Mouse (Mus musculus) hindbrain, embryonic 12.5 days (tissue): ENCODE results near the gene Pold4. TPM values are rescaled to one million over a fixed set of nuclear protein-coding genes. Genes with fewer than 3 reads are reported as not detected.
A peak's percentile ranks its signal among the peaks of the same experiment; 100 is the strongest.

Experiments used
- ATAC-seq: fragments of 200-750 bp; cut with Nextera tagmentation; 2 replicates; pipeline ENCODE4 v1.8.0; 2017; ENCODE audit warnings: moderate TSS enrichment; ENCODE audit not compliant: low FRiP score
- H3K27ac ChIP-seq: fragments of 300-500 bp; sonication (generic); 2 replicates; pipeline ENCODE4 v1.5.1; 2016; ENCODE audit warnings: mild to moderate bottlenecking
- H3K27me3 ChIP-seq: fragments of 300-500 bp; sonication (generic); 2 replicates; pipeline ENCODE4 v1.6.1; 2016; ENCODE audit warnings: mild to moderate bottlenecking
- H3K36me3 ChIP-seq: fragments of 300-500 bp; sonication (generic); 2 replicates; pipeline ENCODE4 v1.6.1; 2016; ENCODE audit warnings: mild to moderate bottlenecking
- H3K4me1 ChIP-seq: fragments of 300-500 bp; sonication (generic); 2 replicates; pipeline ENCODE4 v1.6.1; 2016
- H3K4me2 ChIP-seq: fragments of 300-500 bp; sonication (generic); replicated peaks from 2 replicates; pipeline ENCODE4 v1.6.1; 2016; ENCODE audit warnings: mild to moderate bottlenecking
- H3K4me3 ChIP-seq: fragments of 300-500 bp; sonication (generic); 2 replicates; pipeline ENCODE4 v1.5.1; 2016; ENCODE audit warnings: mild to moderate bottlenecking
- H3K9ac ChIP-seq: fragments of 300-500 bp; sonication (generic); 2 replicates; pipeline ENCODE4 v1.6.1; 2016; ENCODE audit warnings: mild to moderate bottlenecking, moderate library complexity
- H3K9me3 ChIP-seq: fragments of 300-500 bp; sonication (generic); replicated peaks from 2 replicates; pipeline ENCODE4 v1.6.1; 2016; ENCODE audit warnings: mild to moderate bottlenecking
- WGBS: fragments of 180-500 bp; shearing (Covaris S2); methylation state at CpG from one replicate; pipeline ENCODE4 v1.1.7; 2016; 5-methylcytosine and 5-hydroxymethylcytosine counted together
- polyA plus RNA-seq: library from polyadenylated mRNA; unstranded; fragments of >200 nt; fragmentation: Nextera tagmentation; extraction: Ambion mirVana; gene quantifications from 2 replicates; pipeline ENCODE4 v1.2.1, GENCODE M21; 2016

The Pold4 gene
- polyA plus RNA-seq, 1 experiment from 2014 or later, result 17.2 TPM

DNA sequence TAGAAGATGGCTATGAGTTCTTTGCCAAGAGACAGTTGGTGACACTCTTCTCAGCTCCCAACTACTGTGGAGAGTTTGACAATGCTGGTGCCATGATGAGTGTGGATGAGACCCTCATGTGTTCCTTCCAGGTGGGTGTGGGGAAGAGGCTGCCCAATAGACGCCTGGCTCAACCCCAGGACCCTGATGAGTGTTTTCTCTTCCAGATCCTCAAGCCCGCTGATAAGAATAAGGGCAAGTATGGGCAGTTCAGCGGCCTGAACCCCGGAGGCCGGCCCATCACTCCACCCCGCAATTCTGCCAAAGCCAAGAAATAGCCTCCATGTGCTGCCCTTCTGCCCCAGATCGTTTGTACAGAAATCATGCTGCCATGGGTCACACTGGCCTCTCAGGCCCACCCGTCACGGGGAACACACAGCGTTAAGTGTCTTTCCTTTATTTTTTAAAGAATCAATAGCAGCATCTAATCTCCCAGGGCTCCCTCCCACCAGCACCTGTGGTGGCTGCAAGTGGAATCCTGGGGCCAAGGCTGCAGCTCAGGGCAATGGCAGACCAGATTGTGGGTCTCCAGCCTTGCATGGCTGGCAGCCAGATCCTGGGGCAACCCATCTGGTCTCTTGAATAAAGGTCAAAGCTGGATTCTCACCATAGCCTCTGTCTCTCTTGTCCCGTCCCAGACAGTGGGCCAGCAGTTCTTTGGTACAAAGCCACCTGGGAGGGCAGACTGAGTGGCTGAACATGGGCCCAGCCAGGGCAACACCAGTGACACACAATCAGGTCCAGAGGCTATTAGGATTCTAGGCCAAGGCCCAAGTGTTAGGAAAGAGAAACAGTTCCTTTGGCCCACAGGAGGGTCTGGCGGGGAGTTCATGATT is 36.7 kb upstream of the Pold4 start:
- Histone ChIP-seq H3K9me3 (no peaks in the 10 kb centered on the region), H3K4me3 (no peak overlapping the region), H3K36me3 (peaks cover 55% of the 10 kb centered on the region), H3K27ac (no peak overlapping the region), H3K9ac (peak overlapping the region; percentile 23; the same call in 1 of the 2 replicates), H3K4me2 (no peak overlapping the region), H3K4me1 (peaks cover 30% of the 10 kb centered on the region), H3K27me3 (no peaks in the 10 kb centered on the region)
- WGBS, result 81% methylated on average over 12 of the region's 12 CpGs
- no peak for ATAC-seq

DNA sequence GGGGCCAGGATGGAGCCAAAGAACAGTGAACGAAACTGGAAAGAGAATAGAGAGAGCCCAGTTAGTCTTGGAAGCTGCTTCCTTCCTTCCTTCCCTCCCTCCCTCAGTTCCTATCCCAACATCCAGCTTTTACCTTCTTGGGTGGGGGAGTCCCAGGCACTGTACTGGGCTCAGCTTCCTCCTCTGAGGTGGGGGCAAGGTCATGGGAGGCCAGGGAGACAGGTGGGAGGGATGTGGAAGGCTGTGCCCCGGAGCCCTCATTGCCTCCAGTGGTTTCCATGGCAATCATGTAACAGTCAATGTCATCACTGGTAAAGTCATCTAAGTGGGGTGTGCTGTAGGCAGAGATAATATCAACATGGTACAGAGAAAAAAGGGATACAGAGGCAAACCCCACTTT is 35.7 kb upstream of the Pold4 start:
- no peak for ATAC-seq
- Histone ChIP-seq H3K36me3 (peaks cover 55% of the 10 kb centered on the region), H3K9ac (no peak overlapping the region), H3K9me3 (no peaks in the 10 kb centered on the region), H3K4me1 (peaks cover 40% of the 10 kb centered on the region), H3K27me3 (no peaks in the 10 kb centered on the region), H3K4me3 (no peak overlapping the region), H3K4me2 (no peak overlapping the region), H3K27ac (no peak overlapping the region)
- 66% methylated on average over 2 of the region's 2 CpGs for WGBS

DNA sequence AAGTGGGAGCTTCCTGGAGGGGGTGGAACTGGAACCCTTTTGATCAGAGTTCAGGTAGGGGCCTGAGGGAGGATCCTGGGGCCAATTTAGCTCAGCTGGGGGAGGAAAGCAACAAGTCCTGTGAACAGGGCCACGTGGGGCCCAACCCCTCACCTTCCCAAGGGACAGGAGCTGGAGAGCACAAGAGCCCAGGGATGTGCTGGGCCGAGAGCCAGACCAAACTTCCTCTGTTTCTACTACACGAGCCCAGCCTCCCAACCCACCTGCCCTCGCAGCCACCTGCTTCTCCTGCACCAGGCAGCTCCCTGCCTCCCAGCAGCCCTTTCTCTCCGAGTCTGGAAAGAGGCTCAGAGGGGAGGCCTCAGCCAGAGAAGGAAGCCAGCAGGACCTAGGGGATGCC is 35.2 kb upstream of the Pold4 start:
- WGBS, result 58% methylated on average over 5 of the region's 5 CpGs

GRCm38 (mm10) chr19:4197180-4197579 is 34.5 kb upstream of the Pold4 start:
- no peaks in the 10 kb centered on the region for H3K9me3 ChIP-seq
- H3K27ac ChIP-seq, result no peak overlapping the region
- WGBS, result 77% methylated on average over 3 of the region's 3 CpGs
- peaks cover 55% of the 10 kb centered on the region for H3K36me3 ChIP-seq
- H3K4me1 ChIP-seq, result peaks cover 43% of the 10 kb centered on the region
- H3K4me2 ChIP-seq, result no peak overlapping the region
- H3K9ac ChIP-seq, result 0 out of 2 replicates have a peak overlapping the region, but pooled peaks have one; percentile 18
- ATAC-seq, result no peak
- 0 out of 2 replicates have a peak, but pooled peaks cover 2% of the 10 kb centered on the region for H3K27me3 ChIP-seq
- no peak overlapping the region for H3K4me3 ChIP-seq

More for the DNA sequence above, 35.2 kb upstream of the Pold4 start:
- no peaks in the 10 kb centered on the region for H3K27me3 ChIP-seq
- no peaks in the 10 kb centered on the region for H3K9me3 ChIP-seq
- peaks cover 55% of the 10 kb centered on the region for H3K36me3 ChIP-seq
- no peak overlapping the region for H3K27ac ChIP-seq
- no peak for ATAC-seq
- H3K4me3 ChIP-seq, result no peak overlapping the region
- peaks cover 38% of the 10 kb centered on the region for H3K4me1 ChIP-seq
- H3K4me2 ChIP-seq, result no peak overlapping the region
- H3K9ac ChIP-seq, result 0 out of 2 replicates have a peak overlapping the region, but pooled peaks have one; percentile 18

GRCm38 (mm10) chr19:4201291-4201909 is 30.3 kb upstream of the Pold4 start, which contains the start of gene Rad9a:
Rad9a (minus strand) TSS chr19:4201662.
- Histone ChIP-seq H3K4me1 (peaks cover 31% of the 10 kb centered on the region), H3K27ac (peak within 1 kb of the TSS; percentile 41; the same call in 1 of the 2 replicates), H3K9ac (peak within 1 kb of the TSS; percentile 80), H3K27me3 (peaks cover 19% of the 10 kb centered on the region), H3K9me3 (no peaks in the 10 kb centered on the region), H3K36me3 (peaks cover 25% of the 10 kb centered on the region), H3K4me3 (peak within 1 kb of the TSS; percentile 53), H3K4me2 (peak within 1 kb of the TSS; percentile 94)
- under 1% methylated on average over 34 of the region's 34 CpGs for WGBS
- ATAC-seq, result peak; percentile 85

DNA sequence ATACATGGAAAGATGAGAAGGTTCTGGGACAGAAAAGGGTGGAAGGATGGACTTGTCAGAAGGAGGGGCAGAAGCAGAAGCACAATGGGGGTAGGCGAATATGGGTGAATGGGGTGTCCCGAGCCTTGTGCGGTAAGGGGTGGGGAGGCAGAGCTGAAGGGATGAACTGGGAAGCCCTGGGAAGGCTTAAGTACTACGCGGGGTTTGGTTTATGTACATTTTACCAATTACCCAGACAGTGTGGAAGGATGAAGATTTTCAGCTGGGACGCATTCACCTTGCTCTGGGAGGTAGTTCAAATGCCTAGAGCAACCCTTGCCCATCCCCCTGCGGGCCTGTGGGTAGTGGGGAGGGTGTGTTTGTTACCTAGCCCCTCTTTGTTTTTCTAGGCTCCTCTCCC is 29.6 kb upstream of the Pold4 start:
- Histone ChIP-seq H3K4me1 (peaks cover 24% of the 10 kb centered on the region), H3K27me3 (peaks cover 20% of the 10 kb centered on the region), H3K9ac (peak overlapping the region; percentile 80), H3K4me3 (peak overlapping the region; percentile 53), H3K27ac (no peak overlapping the region), H3K36me3 (peaks cover 17% of the 10 kb centered on the region), H3K9me3 (no peaks in the 10 kb centered on the region), H3K4me2 (peak overlapping the region; percentile 94)
- WGBS, result 31% methylated on average over 7 of the region's 7 CpGs
- ATAC-seq, result peak; percentile 36; the same call in 1 of the 2 replicates

GRCm38 (mm10) chr19:4203148-4203547 is 28.6 kb upstream of the Pold4 start:
- peaks cover 20% of the 10 kb centered on the region for H3K27me3 ChIP-seq
- H3K9ac ChIP-seq, result no peak overlapping the region
- ATAC-seq, result no peak
- peaks cover 24% of the 10 kb centered on the region for H3K4me1 ChIP-seq
- no peak overlapping the region for H3K4me2 ChIP-seq
- WGBS, result 68% methylated on average over 3 of the region's 3 CpGs
- no peak overlapping the region for H3K4me3 ChIP-seq
- H3K36me3 ChIP-seq, result peaks cover 7% of the 10 kb centered on the region
- H3K9me3 ChIP-seq, result no peaks in the 10 kb centered on the region
- no peak overlapping the region for H3K27ac ChIP-seq

DNA sequence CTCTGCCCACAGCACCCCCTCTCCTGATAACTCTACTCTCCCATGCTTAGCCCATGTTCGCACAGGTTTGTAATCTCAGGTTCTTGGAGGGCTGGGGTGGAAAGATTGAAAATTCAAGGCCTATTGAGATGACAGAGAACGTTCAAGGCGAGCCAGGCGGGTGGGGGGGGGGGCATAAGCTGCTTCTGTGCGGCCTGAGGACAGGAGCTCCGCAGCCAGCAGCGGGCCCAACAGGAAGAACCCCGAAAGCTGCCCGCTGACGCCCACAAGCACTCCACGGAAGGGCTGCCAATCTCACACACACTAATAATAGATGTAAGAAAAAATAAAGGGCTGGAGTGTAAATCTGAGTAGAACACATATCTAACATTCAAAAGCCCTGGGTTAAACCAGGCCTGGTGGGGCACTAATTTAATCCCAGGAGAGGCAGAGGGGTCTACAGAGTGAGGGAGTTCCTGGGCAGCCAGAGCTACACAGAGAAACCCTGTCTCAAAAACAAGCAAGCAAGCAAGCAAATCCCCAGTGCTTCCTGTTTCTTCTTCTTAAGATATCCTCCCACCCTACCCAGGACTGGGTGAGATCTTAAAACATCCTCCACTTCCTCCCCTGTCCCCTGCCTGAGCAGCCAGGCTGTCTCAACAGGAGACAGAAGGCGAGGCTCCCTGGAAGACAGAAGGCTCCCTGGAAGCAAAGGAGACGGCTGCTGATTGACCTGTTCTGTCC is 27.9 kb upstream of the Pold4 start:
- Histone ChIP-seq H3K4me1 (peaks cover 24% of the 10 kb centered on the region), H3K4me3 (no peak overlapping the region), H3K9me3 (no peaks in the 10 kb centered on the region), H3K27me3 (peaks cover 20% of the 10 kb centered on the region), H3K27ac (no peak overlapping the region), H3K36me3 (peaks cover 5% of the 10 kb centered on the region; the same call in 1 of the 2 replicates), H3K4me2 (no peak overlapping the region), H3K9ac (no peak overlapping the region; the same call in 1 of the 2 replicates)
- ATAC-seq, result no peak
- WGBS, result 65% methylated on average over 13 of the region's 13 CpGs

GRCm38 (mm10) chr19:4204889-4205288 is 26.8 kb upstream of the Pold4 start:
- Histone ChIP-seq H3K4me1 (peaks cover 24% of the 10 kb centered on the region), H3K36me3 (no peaks in the 10 kb centered on the region), H3K9ac (no peak overlapping the region), H3K4me2 (no peak overlapping the region), H3K9me3 (no peaks in the 10 kb centered on the region), H3K4me3 (no peak overlapping the region), H3K27ac (no peak overlapping the region), H3K27me3 (peaks cover 24% of the 10 kb centered on the region)
- no peak for ATAC-seq
- WGBS, result 72% methylated on average over 3 of the region's 4 CpGs

DNA sequence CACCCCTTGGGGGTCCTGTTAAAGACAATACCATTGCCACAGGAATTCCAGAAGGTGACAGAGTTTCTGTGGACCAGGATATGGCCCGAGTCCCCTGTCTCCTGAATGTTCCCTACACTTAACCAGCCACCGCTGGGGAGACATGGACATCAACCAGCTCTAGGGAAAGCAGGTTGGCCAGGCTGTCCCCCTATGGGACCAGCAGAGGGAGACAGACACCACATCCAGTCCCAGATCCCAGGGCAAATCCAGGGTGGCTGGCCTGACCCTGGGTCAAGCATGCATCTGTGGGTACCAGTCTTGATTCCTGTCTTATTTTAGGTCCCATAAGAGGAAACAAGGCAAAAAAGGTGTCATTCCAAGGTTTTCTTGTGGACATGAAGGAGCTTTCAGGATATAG is 24.7 kb upstream of the Pold4 start:
- H3K27ac ChIP-seq, result no peak overlapping the region
- ATAC-seq, result peak; percentile 39; the same call in 1 of the 2 replicates
- 2% methylated on average over 2 of the region's 2 CpGs for WGBS
- H3K4me2 ChIP-seq, result no peak overlapping the region
- H3K36me3 ChIP-seq, result no peaks in the 10 kb centered on the region
- H3K4me1 ChIP-seq, result peaks cover 8% of the 10 kb centered on the region
- no peak overlapping the region for H3K4me3 ChIP-seq
- H3K9ac ChIP-seq, result no peak overlapping the region
- H3K9me3 ChIP-seq, result no peaks in the 10 kb centered on the region
- H3K27me3 ChIP-seq, result peaks cover 37% of the 10 kb centered on the region

DNA sequence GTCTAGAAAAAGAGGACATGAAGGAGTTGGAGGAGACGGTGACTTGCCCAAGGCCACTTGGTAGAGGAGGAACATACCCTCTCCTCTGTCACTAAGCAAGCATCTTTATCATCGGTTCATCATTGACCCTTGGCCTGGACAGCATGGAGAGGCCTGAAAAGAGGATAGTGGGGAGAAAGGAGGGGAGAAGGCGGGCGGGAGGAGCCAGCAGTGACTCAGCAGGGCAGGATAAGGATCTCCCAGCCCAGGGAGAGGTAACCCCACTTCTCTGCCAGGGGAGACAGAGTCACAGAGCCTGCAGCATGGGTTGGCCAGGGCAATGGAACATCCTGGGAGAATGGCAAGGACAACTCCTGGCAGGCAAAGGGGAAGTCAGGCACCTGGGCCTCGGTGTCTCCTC is 23.1 kb upstream of the Pold4 start:
- Histone ChIP-seq H3K9me3 (no peaks in the 10 kb centered on the region), H3K4me1 (peaks cover 14% of the 10 kb centered on the region), H3K9ac (0 out of 2 replicates have a peak overlapping the region, but pooled peaks have one; percentile 13), H3K27me3 (peaks cover 49% of the 10 kb centered on the region), H3K4me3 (no peak overlapping the region), H3K27ac (no peak overlapping the region), H3K4me2 (no peak overlapping the region), H3K36me3 (no peaks in the 10 kb centered on the region)
- 71% methylated on average over 5 of the region's 5 CpGs for WGBS
- no peak for ATAC-seq
